23 mouse cellular contexts compared by ENCODE assay signal in the genomic region with DNA sequence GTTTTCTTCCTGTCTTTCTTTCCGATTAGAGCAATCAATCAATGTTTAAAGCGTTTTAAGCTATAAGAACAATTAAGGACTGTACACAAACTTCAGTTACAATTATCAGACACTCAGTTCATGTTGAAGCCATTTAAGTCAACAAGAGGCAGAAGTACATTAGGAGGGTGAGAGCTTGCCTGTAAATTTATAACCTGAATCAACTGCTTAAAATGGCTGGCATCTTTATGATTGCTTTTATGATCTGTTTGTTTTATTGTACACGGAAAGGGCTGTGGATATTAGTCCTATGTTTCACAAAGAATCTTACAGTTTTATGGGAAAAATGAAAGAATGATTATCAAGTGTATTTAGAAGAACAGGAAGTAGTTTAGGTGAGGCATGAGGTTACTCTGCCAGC. TPM values are rescaled to one million over a fixed set of nuclear protein-coding genes. Genes with fewer than 3 reads are reported as not detected.
DNase-seq lines count a peak whose midpoint lies in the region; ATAC-seq and TF ChIP-seq lines count a peak whose summit lies in the region.
"Had no signal": no experiment of that assay in that cellular context is flagged by ENCODE, and none has a peak within 500 bp of the region (broad histone marks: within the 10 kb centered on the region; RNA-seq: fewer than 3 reads in every experiment).

No protein-coding gene starts in this region.

- H3K36me3 ChIP-seq in intestine, embryonic 15.5 days: no peaks in the 10 kb centered on the region
- H3K36me3 ChIP-seq in intestine, embryonic 16.5 days (ENCODE audit: control insufficient read depth, insufficient read depth, low read length): no peaks in the 10 kb centered on the region
- H3K36me3 ChIP-seq in intestine, postnatal 0 days (ENCODE audit: control insufficient read depth, insufficient read depth): peaks cover 8% of the 10 kb centered on the region; the same call in 1 of the 2 replicates
- H3K36me3 ChIP-seq: G1E had no signal

- ATAC-seq in intestine, embryonic 15.5 days: peak; percentile 62
- ATAC-seq in intestine, embryonic 16.5 days: peak; percentile 70; the same call in 1 of the 2 replicates
- ATAC-seq in intestine, postnatal 0 days: peak; percentile 54
- ATAC-seq: activated CD4-positive, CD25-positive, alpha-beta regulatory T cell, adult 4 months; CD4-positive, CD25-positive, alpha-beta regulatory T cell, adult 4 months; Patski had no signal

- H3K4me1 ChIP-seq in intestine, embryonic 15.5 days (replicated peaks): no peaks in the 10 kb centered on the region
- H3K4me1 ChIP-seq in intestine, embryonic 16.5 days (ENCODE audit: control insufficient read depth, insufficient read depth, low read length): no peaks in the 10 kb centered on the region
- H3K4me1 ChIP-seq in intestine, postnatal 0 days (replicated peaks; ENCODE audit: control insufficient read depth, insufficient read depth, low read length): no peaks in the 10 kb centered on the region

- TF ChIP-seq CTCF in intestine, postnatal 0 days (IDR thresholded peaks at IDR 0.05; ENCODE audit: low read depth): no peak

- whole genome bisulfite sequencing in intestine, embryonic 15.5 days: 44% methylated on average over 3 of the region's 3 CpGs
- 39% methylated on average over 3 of the region's 3 CpGs for WGBS in intestine, embryonic 16.5 days
- 21% methylated on average over 3 of the region's 3 CpGs for whole genome bisulfite sequencing in intestine, postnatal 0 days
- 23% methylated on average over 3 of the region's 3 CpGs for WGBS in large intestine, adult 2 months

- no peaks in the 10 kb centered on the region for H3K27me3 ChIP-seq in intestine, embryonic 15.5 days (replicated peaks)
- no peaks in the 10 kb centered on the region for H3K27me3 ChIP-seq in intestine, embryonic 16.5 days (replicated peaks; ENCODE audit: control insufficient read depth, insufficient read depth, low read length)
- H3K27me3 ChIP-seq in intestine, postnatal 0 days (replicated peaks; ENCODE audit: control insufficient read depth, insufficient read depth, low read length): no peaks in the 10 kb centered on the region
- H3K27me3 ChIP-seq: CH12.LX, Patski had no signal

- H3K27ac ChIP-seq in intestine, embryonic 15.5 days: no peak overlapping the region
- no peak overlapping the region for H3K27ac ChIP-seq in intestine, embryonic 16.5 days (ENCODE audit: low read length)
- no peak overlapping the region for H3K27ac ChIP-seq in intestine, postnatal 0 days (ENCODE audit: low read depth, low read length)

- no peaks in the 10 kb centered on the region for H3K9me3 ChIP-seq in intestine, embryonic 15.5 days
- H3K9me3 ChIP-seq in intestine, embryonic 16.5 days (ENCODE audit: control insufficient read depth, low read length): no peaks in the 10 kb centered on the region
- H3K9me3 ChIP-seq in intestine, postnatal 0 days (ENCODE audit: control insufficient read depth): no peaks in the 10 kb centered on the region

- H3K9ac ChIP-seq in intestine, embryonic 15.5 days: no peak overlapping the region
- H3K9ac ChIP-seq in intestine, embryonic 16.5 days (ENCODE audit: low read depth, low read length): no peak overlapping the region
- no peak overlapping the region for H3K9ac ChIP-seq in intestine, postnatal 0 days (ENCODE audit: low read depth, low read length)

- DNase-seq in large intestine, adult 2 months (ENCODE audit: low read depth, low spot score): peak; percentile 24
- DNase-seq in adrenal gland, postnatal 4 days (ENCODE audit: low spot score in 2 of 2): no peak
- DNase-seq in gastrocnemius, postnatal 10 days: no peak
- no peak for DNase-seq in cerebellum, postnatal 36 days
- no peak for DNase-seq in kidney, postnatal 14 days
- DNase-seq: adrenal gland, adult 2 months; adrenal gland, adult 8-10 months; adrenal gland, postnatal 10 days; adrenal gland, postnatal 14 days; adrenal gland, postnatal 25 days; adrenal gland, postnatal 36 days; B cell, adult 2 months; cerebellum, adult 11 months; cerebellum, adult 11-12 months; cerebellum, adult 18-20 months had no signal

- H3K4me3 ChIP-seq in intestine, embryonic 15.5 days (replicated peaks): no peak overlapping the region
- H3K4me3 ChIP-seq in intestine, embryonic 16.5 days (ENCODE audit: low read length): no peak overlapping the region
- H3K4me3 ChIP-seq in intestine, postnatal 0 days (ENCODE audit: low read depth, low read length): no peak overlapping the region

- H3K4me2 ChIP-seq in intestine, embryonic 15.5 days (replicated peaks): no peak overlapping the region
- no peak overlapping the region for H3K4me2 ChIP-seq in intestine, embryonic 16.5 days (ENCODE audit: low read depth, low read length)
- no peak overlapping the region for H3K4me2 ChIP-seq in intestine, postnatal 0 days (replicated peaks; ENCODE audit: low read depth)

RNA-seq across cellular contexts. Expression of gene Patj, which starts 45.7 kb away (rescaled TPM):
- 21.1 and 22.4 TPM in 2 replicates for polyA plus RNA-seq in intestine, embryonic 15.5 days (2015; fragmentation: Nextera tagmentation; extraction: Ambion mirVana)
- 22.5 and 25.3 TPM in 2 replicates for polyA plus RNA-seq in intestine, embryonic 16.5 days (2015; fragmentation: Nextera tagmentation; extraction: Ambion mirVana)
- polyA plus RNA-seq in intestine, postnatal 0 days (2015; fragmentation: Nextera tagmentation; extraction: Ambion mirVana): 12.9 and 20.9 TPM in 2 replicates
- polyA plus RNA-seq in large intestine, adult 2 months (2012; rRNA removed): 24.3 and 30.7 TPM in 2 replicates
- 10 to 100 TPM; 10.5 to 15.9 TPM for total RNA-seq in adrenal gland, postnatal 4 days (2021)
- 1 to 10 TPM; 4.7 to 5.9 TPM for total RNA-seq in gastrocnemius, postnatal 10 days (2021)
- polyA plus RNA-seq: G1E had no signal

RNA-seq across cellular contexts. Expression of gene Tm2d1, which starts 58.1 kb away (rescaled TPM):
- polyA plus RNA-seq in intestine, embryonic 15.5 days (2015; fragmentation: Nextera tagmentation; extraction: Ambion mirVana): 87.3 and 101 TPM in 2 replicates
- 87.7 and 96.3 TPM in 2 replicates for polyA plus RNA-seq in intestine, embryonic 16.5 days (2015; fragmentation: Nextera tagmentation; extraction: Ambion mirVana)
- 106 and 113 TPM in 2 replicates for polyA plus RNA-seq in intestine, postnatal 0 days (2015; fragmentation: Nextera tagmentation; extraction: Ambion mirVana)
- polyA plus RNA-seq in large intestine, adult 2 months (2012; rRNA removed): 9.4 and 9.7 TPM in 2 replicates
- 10 to 100 TPM; 36.1 to 36.2 TPM for total RNA-seq in adrenal gland, postnatal 4 days (2021)
- 10 to 100 TPM; 28.2 to 30.0 TPM for total RNA-seq in gastrocnemius, postnatal 10 days (2021)
